Mouse (Mus musculus) frontal cortex, adult (tissue): ENCODE measurements around the gene Dock4.

Experiments used
- ATAC-seq: cut with Nextera tagmentation; 2 replicates; pipeline ENCODE4 v1.9.2; 2017; ENCODE audit warnings: mild to moderate bottlenecking, moderate library complexity, mixed read lengths; ENCODE audit not compliant: low TSS enrichment

Dock4 gene

DNA sequence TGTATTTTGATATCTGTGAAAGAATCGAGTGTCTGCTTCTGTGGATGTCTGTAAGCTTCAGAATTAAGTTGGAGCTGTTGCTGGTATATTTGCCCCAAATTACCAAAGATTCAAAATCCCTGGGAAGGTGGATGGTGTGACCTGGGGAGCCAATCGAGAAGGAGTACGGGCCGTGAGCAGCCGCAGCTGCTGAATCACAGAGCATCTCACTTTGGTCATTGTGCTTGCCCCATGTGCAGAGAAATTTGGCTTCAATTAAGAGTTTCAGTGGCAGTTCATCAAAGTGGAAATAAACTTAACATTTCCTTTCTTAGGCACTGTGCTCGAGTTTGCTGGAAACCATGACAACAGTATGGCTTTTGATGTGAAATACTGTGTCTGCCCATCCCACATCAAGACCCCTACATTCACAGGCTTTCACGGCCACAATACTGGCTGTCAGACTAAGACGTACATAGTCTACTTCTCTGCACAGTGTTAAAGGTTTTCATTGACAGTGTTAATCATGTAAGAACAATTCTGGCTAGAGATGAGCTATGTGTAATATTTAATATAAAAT is 321.6 kb downstream of the Dock4 start:
- ATAC-seq = no peak

DNA sequence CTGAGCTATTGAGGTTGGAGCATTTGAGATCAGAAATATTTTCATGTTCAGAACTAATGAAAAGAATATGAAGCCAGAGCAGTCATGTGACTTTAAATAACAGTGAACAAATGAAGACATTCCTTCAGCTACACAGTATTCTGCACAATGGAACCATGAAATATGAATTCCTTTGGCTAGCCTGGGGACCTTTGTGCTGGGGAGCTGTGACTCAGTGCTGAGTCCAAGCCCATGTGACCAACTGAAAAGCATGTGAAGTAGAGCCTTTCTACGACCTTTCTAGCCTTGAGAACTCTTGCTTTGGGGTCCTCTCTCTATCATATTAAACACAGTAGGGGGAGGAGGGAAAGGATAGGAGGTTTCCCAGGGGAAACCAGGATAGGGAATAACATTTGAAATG is 327.3 kb downstream of the Dock4 start:
- no peak for ATAC-seq

DNA sequence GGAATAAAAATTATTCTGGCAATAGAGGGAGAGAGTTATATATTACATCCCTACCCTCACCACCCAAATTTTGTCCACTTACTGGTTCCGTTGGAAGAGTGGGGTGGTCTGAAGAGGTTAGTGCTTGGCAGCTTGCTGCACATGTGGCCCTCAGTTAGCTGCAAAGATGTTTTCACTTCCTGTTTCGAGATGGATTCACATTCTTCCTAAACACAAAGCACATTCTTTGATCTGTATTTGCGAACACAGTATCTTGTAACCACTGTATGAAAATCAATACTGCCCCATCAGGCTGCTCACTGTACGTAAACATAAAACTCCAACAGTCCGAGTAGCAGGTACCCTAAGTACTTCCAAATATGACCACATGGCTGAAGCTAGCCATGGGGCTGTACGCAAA is 335.8 kb downstream of the Dock4 start:
- no peak for ATAC-seq

DNA sequence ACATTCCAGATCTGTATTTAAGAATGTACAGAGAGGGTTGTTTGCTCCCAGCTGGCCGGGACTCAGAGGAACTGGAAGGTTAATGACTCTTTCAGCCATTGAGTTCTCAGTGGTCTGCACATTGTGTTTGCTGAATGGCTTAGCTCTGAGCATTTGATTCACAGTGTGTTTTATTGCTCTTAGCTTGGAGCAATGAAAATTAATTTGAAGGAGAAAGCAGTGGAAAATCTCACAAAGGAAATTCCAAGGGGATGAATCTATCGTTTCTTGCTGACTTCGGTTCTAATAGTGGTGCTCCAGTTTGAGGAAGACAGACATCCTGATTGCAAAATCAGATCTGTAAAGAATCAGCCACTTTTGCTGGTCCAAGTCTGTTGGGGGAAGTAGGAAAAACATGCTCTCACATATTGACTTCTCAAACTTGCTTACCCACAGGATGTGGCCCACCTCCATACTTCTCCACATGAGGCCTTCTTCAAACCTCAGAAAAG is 342.9 kb downstream of the Dock4 start:
- ATAC-seq = no peak

DNA sequence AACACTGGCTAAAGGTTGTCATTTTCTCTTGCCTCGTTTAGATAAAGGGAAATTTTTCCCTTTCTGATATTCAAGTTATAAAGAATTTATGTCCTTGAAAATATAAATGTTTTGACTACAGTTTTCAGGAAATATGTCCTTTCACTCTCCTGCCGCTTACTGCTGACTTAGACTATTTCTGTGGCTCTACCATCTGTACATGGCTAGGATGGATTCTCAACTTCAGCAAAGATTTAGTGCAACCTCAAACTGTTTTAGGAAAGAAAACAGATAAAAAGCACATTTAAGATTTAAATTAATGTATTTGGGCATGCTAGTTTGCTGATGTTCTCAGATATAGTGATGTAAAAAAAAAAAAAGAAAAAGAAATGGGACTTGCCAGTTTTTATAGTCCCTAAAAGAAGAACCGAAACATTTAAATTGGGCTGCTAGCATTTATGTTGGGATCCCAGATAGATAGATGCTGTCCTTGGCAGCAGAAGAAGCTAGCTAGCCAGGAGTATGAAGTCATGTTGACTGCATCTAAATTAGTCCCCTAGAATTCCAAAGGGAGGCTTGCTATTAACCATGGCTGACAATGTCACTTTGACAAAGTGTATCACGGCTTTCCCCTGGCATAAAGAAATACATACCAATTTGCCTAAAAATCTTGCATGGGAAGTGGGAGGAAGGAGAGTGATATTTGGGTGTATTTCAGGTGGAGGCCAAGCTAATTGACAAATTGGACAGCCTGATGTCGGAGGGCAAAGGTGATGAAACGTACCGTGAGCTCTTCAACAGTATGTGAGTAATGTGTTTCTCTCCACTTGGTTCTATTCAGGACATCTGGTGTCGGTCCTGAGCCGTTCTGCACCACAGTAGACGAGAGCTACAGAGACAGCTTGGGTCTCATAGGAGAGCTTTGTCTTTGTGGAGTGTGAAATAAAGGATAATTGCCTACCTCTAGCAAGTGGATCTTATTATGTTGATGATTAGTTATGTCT is 343.9 kb downstream of the Dock4 start:
- ATAC-seq = peak; percentile 71

DNA sequence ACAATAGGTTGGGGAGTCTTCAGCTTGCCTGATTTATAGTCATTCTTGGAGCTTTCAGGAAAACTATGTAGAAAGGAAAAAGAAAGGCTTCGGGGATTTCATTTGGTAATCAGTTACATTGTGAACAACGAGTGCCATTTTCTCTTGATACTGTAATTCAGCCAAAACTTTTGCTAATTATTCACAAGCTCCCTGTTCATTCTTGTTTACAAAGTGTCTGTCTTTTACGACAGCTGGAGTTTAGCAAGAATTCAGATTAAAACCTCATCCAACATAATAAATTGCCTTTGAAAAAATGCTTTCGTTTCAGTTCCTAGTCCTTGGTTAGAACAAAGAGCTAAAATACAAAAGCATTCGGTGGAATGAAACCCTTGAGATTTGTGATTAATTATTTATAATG is 345.5 kb downstream of the Dock4 start:
- no peak for ATAC-seq

DNA sequence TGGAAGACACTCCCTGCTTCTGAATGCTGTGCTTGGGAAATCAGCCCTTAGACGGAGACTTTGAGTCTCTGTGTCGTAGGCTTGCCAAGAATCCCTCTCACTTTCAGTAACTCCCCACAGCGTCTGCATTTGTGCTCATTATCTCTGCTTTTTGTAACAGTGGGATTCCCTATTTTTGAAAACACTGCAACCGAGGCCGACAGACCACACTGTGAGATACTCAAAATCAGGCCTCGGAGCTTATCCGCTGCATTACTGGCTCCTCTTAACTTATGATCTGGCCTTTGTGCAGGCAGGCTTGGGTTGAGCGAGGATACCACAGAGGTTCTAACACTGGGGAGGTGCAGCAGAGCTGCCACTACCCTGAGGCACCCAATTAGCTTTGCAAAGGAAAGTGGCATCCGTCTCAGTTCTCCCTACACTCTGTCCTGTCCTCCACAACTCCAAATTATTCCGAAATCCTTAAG is 346.5 kb downstream of the Dock4 start:
- ATAC-seq = peak; percentile 20; the same call in 1 of the 2 replicates

DNA sequence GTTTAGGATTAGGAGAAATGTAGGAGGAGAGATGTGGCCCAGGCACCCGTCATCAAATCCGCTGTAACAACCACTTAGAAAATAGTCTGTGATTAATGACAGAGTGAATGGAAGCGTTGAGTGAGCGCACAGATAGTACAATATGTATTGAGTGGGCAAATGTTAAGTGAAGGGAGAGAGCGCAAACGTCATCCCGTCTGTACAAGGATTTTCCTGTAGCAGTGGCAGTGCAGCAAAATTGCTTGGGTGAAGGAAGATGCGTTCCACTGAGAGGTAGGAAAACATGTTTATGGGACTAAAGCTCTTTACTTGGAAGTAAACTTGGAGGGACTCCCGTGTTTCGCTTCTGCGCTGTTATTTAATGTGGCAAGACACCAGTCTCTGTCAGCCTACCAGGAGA is 348.3 kb downstream of the Dock4 start:
- ATAC-seq = peak; percentile 28

DNA sequence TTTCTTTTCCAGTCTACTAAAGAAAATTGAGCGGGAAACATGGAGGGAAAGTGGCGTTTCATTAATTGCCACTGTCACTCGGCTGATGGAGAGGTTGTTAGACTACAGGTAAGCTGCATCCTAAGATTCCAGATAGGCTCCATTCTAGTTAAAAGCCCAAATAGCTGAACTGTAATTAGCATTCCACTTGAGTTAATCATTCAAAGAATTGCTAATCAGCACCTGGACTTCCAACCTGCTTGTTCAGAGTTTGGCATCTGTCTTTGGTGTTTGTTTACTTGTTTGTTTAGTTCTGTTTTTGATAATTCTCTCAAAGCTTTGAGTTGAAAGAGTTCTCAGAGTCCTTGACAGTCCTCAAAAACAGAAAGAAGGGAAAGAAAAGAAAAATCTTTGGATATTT is 349.0 kb downstream of the Dock4 start:
- ATAC-seq = no peak

DNA sequence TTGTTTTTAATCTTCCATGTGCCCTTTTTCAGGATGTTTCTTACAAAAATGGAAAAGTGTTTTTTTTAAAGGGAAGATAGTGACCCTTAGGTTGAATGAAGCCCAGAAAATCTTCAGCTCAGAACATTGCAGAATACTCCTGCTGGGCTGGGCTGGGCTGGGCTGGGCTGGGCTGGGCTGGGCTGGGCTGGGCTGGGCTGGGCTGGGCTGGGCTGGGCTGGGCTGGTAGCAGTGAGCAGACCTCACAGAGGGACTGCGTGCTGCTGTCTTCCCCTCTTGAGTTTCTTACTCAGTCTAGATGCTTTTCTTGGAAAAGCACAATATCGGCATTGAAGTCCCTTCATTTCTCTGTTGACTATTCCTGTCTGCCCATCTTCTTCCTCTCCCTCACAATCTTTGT is 350.0 kb downstream of the Dock4 start:
- ATAC-seq = no peak

DNA sequence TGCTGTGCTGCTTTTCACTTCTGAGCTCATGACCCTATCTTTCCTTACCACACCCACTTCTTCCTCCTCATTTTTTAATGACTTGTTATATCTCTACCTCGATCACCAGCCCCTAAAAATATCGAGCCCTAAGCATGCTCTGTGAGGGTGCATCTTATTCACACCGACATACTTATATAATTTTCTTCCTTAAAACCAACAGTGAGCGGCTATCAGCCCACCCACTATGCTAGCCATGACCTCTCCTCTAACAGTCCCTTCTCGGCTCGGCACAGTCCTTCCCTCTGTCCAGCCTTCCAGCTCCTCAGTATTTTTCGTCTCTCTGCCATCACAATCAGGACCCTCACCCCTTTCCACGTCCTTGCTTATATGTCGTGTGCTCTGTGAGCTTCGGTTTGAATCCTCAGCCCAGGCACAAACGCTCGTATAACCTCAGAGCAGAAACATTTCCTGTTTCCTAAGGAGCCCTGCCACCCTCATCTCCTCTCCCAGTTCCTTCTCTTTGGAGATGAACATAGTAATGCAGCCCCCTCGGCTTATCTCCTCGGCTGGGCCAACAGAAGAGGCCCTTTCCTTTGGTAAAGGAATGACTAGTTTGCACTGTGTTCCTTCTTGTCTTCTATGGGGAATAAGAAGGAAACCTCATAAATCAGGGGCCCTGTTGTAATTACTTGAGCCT is 351.2 kb downstream of the Dock4 start:
- no peak for ATAC-seq

DNA sequence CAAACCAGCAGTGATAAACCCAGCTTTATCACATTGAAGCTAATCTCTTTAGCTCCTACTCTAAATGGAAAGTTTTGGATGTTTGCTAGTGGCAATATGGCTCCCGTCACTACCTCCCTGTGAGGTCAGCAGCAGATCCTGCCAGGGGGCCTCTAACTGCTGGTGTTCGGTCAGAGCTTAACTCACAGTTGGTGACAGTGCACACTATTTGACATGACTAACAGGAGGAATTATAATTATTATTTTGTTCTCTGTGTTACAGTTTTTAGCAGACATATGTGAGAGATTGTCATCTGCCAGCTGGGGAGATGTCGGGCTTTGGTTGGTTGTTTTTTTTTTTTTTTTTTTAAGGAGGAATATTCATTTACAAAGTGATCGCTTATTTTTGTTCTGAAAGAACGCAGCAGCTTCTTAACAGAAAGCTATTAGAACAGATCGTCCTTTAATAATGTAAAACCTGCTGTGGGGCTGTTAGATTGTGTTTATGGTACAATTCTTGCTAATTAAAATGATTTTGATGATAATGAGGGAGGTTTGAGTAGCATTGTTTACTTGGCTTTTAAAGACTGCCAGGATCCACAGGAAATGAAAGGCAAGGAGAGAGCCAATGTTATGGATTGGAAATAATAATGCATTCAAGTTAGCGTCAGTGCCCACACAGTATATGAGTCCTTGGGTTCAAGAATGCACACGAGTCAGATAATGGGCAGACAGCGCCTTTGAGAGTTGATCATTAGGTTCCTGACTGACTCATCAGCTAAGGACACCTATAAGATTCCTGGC is 352.0 kb downstream of the Dock4 start:
- ATAC-seq = no peak

DNA sequence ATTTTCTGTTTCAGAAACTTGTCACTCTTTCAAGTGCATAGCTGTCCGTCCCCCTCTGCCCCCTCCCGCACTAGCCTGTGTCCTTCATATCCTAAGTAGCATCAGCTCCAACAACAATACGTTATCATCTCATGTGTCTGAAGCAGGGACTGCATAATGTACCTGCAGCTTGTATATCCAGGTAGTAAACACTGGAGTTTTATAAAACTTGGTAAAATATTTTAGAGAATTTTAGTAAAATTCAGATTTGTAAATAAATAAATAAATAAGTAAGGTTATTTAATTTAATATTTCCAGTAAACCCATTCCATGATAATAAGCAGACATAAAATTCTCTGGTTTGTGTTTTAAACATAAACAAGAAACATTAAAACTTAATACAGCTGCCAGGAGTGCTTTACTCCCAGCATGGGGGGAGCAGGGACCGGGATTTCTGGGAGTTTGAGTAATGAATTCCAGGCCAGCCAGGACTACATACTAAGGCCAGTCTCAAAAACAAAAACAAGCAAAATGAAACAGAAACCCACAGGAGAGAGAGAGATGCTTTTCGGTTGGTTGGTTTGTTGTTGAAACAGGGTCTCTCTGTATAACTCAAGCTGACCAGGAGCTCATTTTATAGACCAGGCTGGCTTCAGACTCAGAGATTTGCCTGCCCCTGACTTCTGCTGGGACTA is 352.7 kb downstream of the Dock4 start:
- ATAC-seq = no peak

DNA sequence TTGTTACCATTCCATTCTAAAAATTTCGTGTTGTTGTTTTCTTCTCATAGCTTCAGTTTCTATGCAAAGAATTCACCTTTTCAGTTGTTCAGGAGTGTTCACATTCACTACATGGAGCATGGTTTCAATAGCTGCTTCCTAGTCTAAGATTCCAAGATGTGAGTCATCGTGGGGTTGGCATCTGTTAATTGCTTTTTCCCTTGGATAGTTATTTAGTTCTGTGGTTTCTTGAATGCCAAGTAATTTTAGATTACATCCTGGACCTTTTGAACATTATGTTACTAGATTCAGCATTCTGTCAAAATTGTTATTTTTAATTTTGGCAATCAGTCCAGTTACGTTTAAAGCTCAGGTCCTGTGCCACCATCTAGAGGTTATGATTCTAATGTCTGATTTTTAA is 355.7 kb downstream of the Dock4 start:
- peak; percentile 46; the same call in 1 of the 2 replicates for ATAC-seq

DNA sequence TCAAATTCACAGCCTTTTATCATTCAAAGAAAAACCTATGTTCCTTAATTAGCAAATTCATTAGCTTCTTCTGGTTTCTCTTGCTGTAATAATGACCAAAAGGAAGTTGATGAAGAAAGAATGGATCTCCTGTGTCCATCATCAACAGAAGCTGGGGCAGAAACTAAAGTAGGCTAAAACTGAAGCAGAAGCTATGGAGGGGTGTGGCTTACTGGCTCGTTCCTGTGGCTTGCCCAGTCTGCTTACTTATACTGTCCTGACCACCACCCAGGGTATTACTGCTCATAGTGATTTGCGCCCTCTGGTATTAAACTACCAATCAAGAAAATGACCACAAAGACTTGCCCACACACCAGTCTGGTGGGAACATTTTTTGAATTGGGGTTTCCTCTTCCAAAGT is 359.5 kb downstream of the Dock4 start:
- no peak for ATAC-seq

DNA sequence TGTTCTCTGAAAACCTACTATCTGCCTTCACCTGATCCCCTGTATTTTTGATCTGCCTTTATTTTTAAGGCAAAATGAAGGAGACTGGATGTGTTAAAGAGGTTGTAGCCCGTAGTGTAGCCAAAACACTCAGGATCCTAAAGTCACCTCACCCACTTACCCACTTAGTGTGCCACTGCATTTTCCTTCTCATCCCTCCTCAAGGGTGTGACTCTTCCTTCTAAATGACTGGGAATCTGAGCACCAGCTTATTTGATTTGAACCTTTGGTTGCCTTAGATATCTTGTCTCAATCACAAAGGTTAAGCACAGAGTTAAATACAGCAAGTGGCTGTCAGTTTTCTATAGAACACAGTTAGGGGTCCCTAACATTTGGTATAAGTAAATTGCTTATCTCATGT is 362.2 kb downstream of the Dock4 start:
- no peak for ATAC-seq

DNA sequence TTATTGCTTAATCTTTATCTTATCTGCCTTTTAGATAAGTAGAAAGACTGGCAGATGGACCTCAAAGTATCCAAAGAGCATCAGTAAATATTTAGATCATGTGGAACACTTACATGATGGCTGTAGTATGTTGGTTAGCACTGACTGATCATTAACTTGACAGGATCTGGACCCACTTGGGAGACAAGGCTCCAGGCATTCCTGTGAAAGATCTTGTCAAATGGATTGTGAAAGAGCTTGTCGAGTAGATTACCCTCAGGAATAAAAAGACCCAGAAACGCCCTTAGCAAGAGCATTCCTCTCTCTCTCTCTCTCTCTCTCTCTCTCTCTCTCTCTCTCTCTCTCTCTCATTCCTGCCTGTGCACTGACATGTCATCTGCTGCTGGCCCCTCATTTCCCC is 367.7 kb downstream of the Dock4 start:
- ATAC-seq = no peak

DNA sequence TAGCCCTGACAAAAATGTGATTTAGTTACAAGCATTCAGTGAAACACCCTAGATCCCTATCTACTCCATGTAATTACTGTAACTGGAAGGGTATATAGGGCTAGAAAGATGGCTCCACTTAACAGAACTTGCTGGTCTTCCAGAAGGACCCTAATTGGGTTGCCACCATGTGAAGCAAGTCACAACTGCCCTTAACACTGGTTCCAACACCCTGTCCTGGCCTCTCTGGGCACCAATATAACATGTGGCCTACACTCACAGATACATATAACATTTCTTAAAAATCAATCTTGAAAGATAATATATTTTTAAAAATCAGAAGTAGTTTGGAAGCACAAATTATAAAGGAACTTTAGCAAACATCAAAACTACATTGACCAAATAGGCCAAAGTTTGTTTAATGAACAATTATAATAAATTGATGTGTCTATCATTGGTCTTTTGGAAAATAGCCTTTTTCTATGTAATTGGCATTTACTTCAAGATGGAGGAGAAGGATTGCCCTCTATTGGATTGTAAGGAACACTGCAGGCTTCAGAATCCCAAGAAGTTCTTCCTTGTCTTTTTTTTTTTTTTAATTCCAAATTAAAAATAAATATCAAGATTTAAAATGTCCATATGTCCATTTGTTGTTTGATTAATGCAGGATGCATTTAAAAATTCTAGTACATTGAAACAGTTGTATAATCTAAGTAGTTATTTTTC is 369.1 kb downstream of the Dock4 start:
- ATAC-seq = no peak; the same call in 1 of the 2 replicates

DNA sequence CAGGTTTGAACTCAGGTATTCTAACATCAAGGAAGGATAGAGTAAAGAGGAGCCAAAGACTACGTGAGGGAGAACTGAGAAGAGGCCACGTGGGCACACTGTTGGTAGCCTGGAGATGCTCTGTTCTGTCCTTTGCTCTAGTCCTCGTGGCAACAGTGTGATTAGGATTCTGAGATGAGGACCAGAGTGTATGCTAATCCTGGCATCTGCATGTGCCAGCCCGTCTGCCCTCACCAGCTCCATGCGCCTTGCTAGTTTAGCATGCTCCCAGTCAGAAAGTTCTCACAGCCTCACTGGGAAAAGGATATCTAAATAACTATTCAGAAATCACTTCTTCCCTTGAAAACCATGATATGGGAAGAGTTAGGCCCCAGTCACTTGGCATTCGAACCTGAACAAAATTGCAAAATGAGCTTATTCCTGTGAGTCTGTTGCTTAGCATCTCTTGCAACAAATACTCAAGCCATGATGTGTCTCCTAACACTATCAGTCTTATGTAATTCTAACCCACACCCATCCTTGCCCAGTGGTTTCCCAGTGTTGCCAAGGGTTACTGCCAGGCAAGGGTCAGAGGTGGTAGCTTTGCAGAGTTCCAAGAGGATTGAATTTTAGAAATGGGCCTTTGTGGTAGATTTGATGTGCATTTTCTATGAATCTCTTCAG is 372.4 kb downstream of the Dock4 start:
- ATAC-seq = no peak

DNA sequence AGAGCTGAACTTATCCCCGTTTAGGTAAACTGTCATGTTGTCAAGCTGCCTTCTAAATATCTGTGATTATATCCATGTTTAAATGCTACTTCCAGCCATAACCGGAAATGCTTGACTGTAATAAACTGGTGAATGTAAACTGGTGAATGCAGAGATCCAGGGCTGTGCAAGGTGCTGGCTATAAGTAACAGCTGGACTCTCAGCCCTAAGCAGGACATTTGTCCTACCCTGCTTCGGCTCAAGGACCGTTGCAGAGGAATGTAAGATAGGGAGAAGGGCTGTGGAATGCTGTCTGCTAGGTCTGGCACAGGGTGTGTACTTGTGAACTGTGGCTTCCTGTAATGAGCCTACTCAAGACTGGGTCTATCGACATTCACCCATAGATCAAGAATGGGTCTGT is 377.9 kb downstream of the Dock4 start:
- no peak for ATAC-seq
